14 mouse cellular contexts compared by ENCODE assay signal in the genomic region with DNA sequence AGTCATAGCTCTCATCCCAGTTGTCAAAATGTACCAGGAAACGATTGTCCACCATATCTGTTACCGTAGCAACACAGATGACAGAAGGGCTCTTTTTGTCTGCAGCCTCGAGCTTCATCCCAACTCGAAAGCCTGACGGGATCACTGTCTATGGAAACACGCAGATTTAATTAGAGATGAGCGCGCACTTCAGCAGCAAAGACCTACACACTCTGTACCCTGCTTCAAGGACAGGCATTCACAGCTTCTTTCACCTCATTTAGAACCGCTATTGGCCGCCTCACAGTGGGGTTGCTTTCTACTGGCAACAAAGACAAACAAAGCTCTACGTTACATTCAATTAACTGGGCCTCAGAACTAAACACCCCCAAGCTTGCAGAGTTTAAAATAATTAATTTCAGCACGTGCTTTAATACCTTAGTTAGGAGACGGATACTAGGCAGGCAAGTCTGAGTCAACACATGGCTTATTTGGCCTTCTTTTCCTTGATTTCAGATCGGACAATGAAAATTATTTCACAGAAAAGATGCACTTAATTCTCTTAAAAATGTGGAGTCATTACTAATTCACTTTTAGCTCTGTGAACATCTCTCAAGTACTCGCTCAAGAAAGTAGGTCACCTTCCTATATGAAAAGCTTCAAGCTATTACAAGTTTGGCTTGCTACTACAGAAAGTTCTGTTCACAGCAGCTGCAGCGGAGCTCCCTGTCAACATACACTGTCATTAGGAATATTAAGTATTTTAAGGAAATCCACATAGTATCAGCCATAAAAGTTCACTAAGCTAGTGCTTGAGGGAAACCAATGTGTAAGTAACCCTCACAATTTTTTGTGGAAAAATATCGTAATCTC. TPM values are rescaled to one million over a fixed set of nuclear protein-coding genes. Genes with fewer than 3 reads are reported as not detected.
DNase-seq lines count a peak whose midpoint lies in the region; ATAC-seq lines count a peak whose summit lies in the region.
"Had no signal": no experiment of that assay in that cellular context is flagged by ENCODE, and none has a peak within 500 bp of the region (broad histone marks: within the 10 kb centered on the region; RNA-seq: fewer than 3 reads in every experiment).

No protein-coding gene starts in this region.

- no peak overlapping the region for H3K27ac ChIP-seq in hindbrain, embryonic 11.5 days (ENCODE audit: low read depth, low read length)
- H3K27ac ChIP-seq in midbrain, embryonic 15.5 days = peak overlapping the region; percentile 1; the same call in 1 of the 2 replicates
- no peak overlapping the region for H3K27ac ChIP-seq in heart, embryonic 12.5 days (ENCODE audit: poor library complexity, severe bottlenecking)
- H3K27ac ChIP-seq: limb, embryonic 10.5 days had no signal

- 40% methylated on average over 17 of the region's 17 CpGs for WGBS in hindbrain, embryonic 11.5 days
- WGBS in midbrain, embryonic 15.5 days = 15% methylated on average over 17 of the region's 17 CpGs
- 79% methylated on average over 17 of the region's 17 CpGs for WGBS in heart, embryonic 12.5 days

- peak; percentile 83 for ATAC-seq in hindbrain, embryonic 11.5 days (ENCODE audit: low FRiP score)
- ATAC-seq in midbrain, embryonic 15.5 days (replicated peaks) = peak; percentile 88
- no peak for ATAC-seq in heart, embryonic 12.5 days (ENCODE audit: insufficient number of reproducible peaks, low FRiP score)

- peak; percentile 53 for DNase-seq in ZHBTc4 (ENCODE audit: low read depth, low spot score)
- DNase-seq in embryo, embryonic 10.5 days (ENCODE audit: low spot score) = peak; percentile 45
- peak; percentile 39 for DNase-seq in hindbrain, embryonic 11.5 days (ENCODE audit: low spot score)
- DNase-seq in spleen, postnatal 36 days (ENCODE audit: low spot score in 2 of 2) = no peak
- no peak for DNase-seq in lung, postnatal 4 days
- no peak for DNase-seq in left cerebral cortex, adult 9 months (ENCODE audit: low spot score in 2 of 2)
- DNase-seq: gastrocnemius, postnatal 10 days; kidney, adult 11 months; lung, embryonic 14.5 days; right cerebral cortex, postnatal 25 days had no signal

- H3K4me1 ChIP-seq in hindbrain, embryonic 11.5 days (replicated peaks; ENCODE audit: control insufficient read depth, insufficient read depth, low read length) = 0 out of 2 replicates have a peak, but pooled peaks cover 2% of the 10 kb centered on the region
- H3K4me1 ChIP-seq in midbrain, embryonic 15.5 days = peaks cover 13% of the 10 kb centered on the region; the same call in 1 of the 2 replicates
- no peaks in the 10 kb centered on the region for H3K4me1 ChIP-seq in heart, embryonic 12.5 days (replicated peaks)

- H3K9ac ChIP-seq in hindbrain, embryonic 11.5 days (ENCODE audit: low read depth, low read length) = no peak overlapping the region
- H3K9ac ChIP-seq in midbrain, embryonic 15.5 days = no peak overlapping the region
- no peak overlapping the region for H3K9ac ChIP-seq in heart, embryonic 12.5 days
- H3K9ac ChIP-seq: lung, embryonic 14.5 days had no signal

- no peak overlapping the region for H3K4me3 ChIP-seq in hindbrain, embryonic 11.5 days (ENCODE audit: low read depth, low read length)
- H3K4me3 ChIP-seq in midbrain, embryonic 15.5 days = no peak overlapping the region
- no peak overlapping the region for H3K4me3 ChIP-seq in heart, embryonic 12.5 days
- H3K4me3 ChIP-seq: limb, embryonic 10.5 days; myocyte had no signal

- H3K36me3 ChIP-seq in hindbrain, embryonic 11.5 days (ENCODE audit: control insufficient read depth, insufficient read depth, low read length) = 0 out of 2 replicates have a peak, but pooled peaks cover 2% of the 10 kb centered on the region
- H3K36me3 ChIP-seq in midbrain, embryonic 15.5 days (replicated peaks) = 0 out of 2 replicates have a peak, but pooled peaks cover 6% of the 10 kb centered on the region
- H3K36me3 ChIP-seq in heart, embryonic 12.5 days = peaks cover 14% of the 10 kb centered on the region

- no peaks in the 10 kb centered on the region for H3K27me3 ChIP-seq in hindbrain, embryonic 11.5 days (ENCODE audit: control insufficient read depth, insufficient read depth, low read length)
- H3K27me3 ChIP-seq in midbrain, embryonic 15.5 days (replicated peaks) = no peaks in the 10 kb centered on the region
- no peaks in the 10 kb centered on the region for H3K27me3 ChIP-seq in heart, embryonic 12.5 days (replicated peaks)

- no peaks in the 10 kb centered on the region for H3K9me3 ChIP-seq in hindbrain, embryonic 11.5 days (ENCODE audit: control insufficient read depth, low read length)
- H3K9me3 ChIP-seq in midbrain, embryonic 15.5 days = no peaks in the 10 kb centered on the region
- H3K9me3 ChIP-seq in heart, embryonic 12.5 days (replicated peaks) = no peaks in the 10 kb centered on the region
- H3K9me3 ChIP-seq: limb, embryonic 10.5 days had no signal

- no peak overlapping the region for H3K4me2 ChIP-seq in hindbrain, embryonic 11.5 days (replicated peaks; ENCODE audit: low read depth, low read length)
- H3K4me2 ChIP-seq in midbrain, embryonic 15.5 days = peak overlapping the region; percentile 1; the same call in 1 of the 2 replicates
- no peak overlapping the region for H3K4me2 ChIP-seq in heart, embryonic 12.5 days
- H3K4me2 ChIP-seq: lung, embryonic 14.5 days had no signal

RNA-seq across cellular contexts. Expression of gene L3mbtl3, which starts 47.9 kb away (rescaled TPM):
- 19.0 and 19.7 TPM in 2 replicates for polyA plus RNA-seq in hindbrain, embryonic 11.5 days (2014; fragmentation: Nextera tagmentation; extraction: Ambion mirVana)
- 33.9 and 37.5 TPM in 2 replicates for polyA plus RNA-seq in midbrain, embryonic 15.5 days (2015; fragmentation: Nextera tagmentation; extraction: Ambion mirVana)
- 12.2 and 12.9 TPM in 2 replicates for polyA plus RNA-seq in heart, embryonic 12.5 days (2016; fragmentation: Nextera tagmentation; extraction: Ambion mirVana)

Comparison
In these comparisons a context has a peak if more than half of its experiments do, and no peak if none do; other contexts are left out.
1. DNase-seq: peak in ZHBTc4 (single experiment), embryo, embryonic 10.5 days (single experiment) and hindbrain, embryonic 11.5 days (single experiment); none in spleen, postnatal 36 days (0 of 2), lung, postnatal 4 days (0 of 2) and left cerebral cortex, adult 9 months (0 of 2).